Mouse (Mus musculus) T-helper 17 cell (primary cell): ENCODE measurements around the gene Rap1gap2.

ENCODE experiments used
- in situ Hi-C, 2 experiments: fragments of 300-600 bp; cut with MboI, MseI; formaldehyde crosslinking; loops; 1 replicate in 1 of 2; 2 replicates in 1 of 2; pipeline ENCODE4 v1.15.1; 2025; ENCODE audit warnings: high pct_unique_total_duplicates in 2 of 2

The Rap1gap2 gene

DNA sequence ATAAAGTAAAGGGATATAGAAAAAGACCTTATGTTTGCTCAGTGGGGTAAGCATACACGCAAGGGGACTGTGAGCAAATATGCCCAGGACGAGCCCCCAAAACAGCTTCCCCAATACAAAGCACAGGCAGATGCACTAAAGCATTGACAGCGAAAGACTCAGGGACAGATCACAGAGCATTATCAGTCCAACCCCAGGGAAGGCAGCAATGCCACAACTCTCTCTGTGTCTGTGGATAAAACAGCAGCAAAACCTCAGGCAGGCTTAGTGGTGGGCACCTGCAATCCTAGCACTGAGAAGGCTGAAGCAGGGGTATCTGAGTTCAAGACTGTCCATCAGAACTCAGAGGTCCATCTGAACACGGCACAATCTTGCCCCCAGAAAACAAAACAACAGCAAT is 73.4 kb downstream of the Rap1gap2 start:
- in situ Hi-C loops, result loop anchor here (10.0 to 25.0 kb wide), 3 partner anchors 150 to 897 kb away; partner anchors contain the start of gene Serpinf2 (in 1 of the 2)

DNA sequence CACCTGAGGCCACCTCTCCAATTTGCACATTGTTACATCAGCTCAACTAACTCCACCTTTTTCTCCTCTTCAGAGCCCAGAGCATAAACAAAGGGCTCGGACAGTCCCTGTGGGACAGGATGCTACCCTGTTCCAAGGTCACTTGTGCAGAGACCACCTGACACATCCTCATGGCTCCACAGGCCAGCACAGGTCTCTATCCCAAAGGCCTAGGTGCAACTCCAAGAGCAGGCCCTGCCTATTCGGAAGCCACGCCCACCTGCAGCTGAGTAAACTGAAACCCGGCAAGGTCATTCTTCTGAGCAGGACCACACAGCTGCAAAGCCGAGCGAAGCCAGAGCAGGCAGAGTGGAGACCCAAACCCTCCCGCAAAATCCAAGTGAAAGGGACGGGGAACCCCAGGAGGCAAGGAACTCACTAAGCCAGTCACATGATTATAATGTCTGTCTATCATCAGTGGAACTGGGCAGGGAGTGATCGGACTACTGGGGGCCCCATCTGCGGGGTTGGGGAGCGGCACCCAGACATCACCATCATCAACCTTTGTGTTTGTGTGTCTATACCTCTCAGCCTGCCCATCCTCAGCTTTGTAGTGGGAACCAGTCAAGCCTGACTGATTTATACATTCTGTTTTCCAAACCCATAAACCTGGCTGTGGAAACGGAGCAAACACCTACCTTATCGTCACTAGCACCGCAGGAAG is 74.4 kb downstream of the Rap1gap2 start:
- in situ Hi-C loops, result loop anchor here (10.0 to 25.0 kb wide), 3 partner anchors 149 to 899 kb away; partner anchors contain the start of gene Serpinf2 (in 1 of the 2)

DNA sequence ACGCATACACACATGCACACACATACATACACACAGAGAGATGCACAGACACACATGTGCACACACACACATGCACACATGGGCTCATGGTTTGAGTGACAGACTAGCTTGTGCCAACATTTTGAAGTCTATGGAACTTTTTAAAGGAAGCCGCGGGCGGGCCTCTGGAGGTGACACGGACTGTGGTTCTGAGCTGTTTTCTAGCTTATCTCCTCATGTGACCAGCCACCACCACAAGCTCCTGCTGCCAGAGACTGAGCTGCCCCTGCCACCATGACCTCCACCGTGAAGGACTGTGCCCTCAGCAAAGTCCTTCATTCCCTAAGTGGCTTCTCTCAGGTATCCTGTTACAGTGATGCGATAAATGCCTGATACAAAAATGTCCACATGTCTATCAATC is 76.3 kb downstream of the Rap1gap2 start:
- in situ Hi-C loops, result loop anchor here (10.0 to 25.0 kb wide), 3 partner anchors 147 to 900 kb away; partner anchors contain the start of gene Serpinf2 (in 1 of the 2)

DNA sequence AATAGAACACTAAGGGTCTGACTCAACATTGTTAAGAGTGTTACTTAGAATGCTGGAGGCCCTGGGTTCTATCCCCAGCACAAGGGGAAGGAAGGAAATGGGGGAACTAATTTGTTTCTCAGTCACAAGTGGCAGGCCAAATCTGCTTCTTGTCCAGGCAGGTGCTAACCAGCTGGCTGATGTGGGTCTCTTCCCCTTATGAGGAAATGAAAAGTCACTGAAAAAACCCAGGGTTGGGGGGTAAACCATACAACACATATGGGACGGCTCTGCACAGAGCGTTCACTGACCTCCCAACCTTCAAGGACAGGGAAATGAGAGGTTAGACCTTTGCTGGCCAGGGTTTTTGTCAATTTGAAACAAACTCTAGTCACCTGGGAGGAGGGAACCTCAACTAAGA is 77.7 kb downstream of the Rap1gap2 start:
- in situ Hi-C loops, result loop anchor here (10.0 to 25.0 kb wide), 3 partner anchors 146 to 902 kb away; partner anchors contain the start of gene Serpinf2 (in 1 of the 2)

DNA sequence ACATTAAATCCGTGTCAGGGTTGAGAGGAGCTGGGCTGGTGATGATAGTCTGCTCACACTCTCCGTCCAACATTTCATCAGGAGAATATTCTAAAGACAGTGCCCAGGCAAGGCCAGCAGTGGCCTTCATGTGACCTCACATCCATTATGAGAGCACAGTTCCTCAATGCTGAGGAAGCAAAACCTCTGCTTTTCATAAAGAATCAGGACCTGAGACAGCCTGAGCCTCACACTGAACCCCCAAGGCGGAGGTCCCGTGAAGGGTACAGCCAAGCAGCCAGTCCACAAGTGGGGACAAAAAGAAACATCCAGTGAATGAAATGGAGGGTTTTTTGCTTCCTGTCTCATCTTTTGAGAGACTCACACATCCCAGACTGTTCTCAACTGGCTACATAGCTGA is 78.3 kb downstream of the Rap1gap2 start:
- in situ Hi-C loops, result loop anchor here (10.0 to 25.0 kb wide), 3 partner anchors 145 to 902 kb away; partner anchors contain the start of gene Serpinf2 (in 1 of the 2)

DNA sequence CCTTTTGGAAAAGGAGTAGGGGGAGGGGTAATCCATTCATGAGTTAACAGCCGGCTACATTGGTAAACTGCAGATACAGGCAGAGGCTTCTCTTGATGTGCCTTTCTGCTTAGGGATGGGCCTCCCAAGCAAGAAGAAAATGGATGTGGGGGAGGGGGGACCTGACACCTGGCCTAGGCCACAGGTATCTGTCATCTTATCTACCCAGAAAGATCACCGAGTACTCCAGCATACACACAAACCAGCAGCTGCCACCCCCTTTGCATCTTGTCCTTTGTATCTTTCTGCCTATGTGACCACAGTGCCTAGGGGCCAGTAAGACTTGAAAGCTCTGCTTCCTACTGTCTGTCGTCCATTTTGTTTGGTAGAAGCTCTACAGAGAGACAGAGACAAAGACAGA is 79.0 kb downstream of the Rap1gap2 start:
- in situ Hi-C loops, result loop anchor here (10.0 to 25.0 kb wide), 3 partner anchors 144 to 903 kb away; partner anchors contain the start of gene Serpinf2 (in 1 of the 2)

DNA sequence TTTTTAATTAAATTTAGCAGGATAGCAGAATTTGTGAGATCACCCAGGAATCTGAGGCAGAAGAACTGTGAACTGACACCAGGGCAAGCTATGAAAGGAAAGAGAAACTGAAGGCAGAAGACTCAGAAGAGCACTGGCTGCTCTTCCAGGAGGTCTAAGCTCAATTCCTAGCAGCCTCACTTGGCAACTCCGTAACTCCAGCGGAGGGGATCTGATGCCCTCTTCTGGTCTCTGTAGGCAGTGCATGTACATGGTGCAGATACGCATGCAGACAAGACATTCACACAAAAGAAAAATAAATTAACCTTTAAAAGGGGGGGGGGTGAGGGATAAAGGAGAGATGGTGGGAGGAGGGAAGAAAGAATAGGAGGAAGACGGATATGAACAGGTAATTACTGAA is 80.9 kb downstream of the Rap1gap2 start:
- in situ Hi-C loops, result loop anchor here (10.0 to 25.0 kb wide), 3 partner anchors 143 to 905 kb away; partner anchors contain the start of gene Serpinf2 (in 1 of the 2)

DNA sequence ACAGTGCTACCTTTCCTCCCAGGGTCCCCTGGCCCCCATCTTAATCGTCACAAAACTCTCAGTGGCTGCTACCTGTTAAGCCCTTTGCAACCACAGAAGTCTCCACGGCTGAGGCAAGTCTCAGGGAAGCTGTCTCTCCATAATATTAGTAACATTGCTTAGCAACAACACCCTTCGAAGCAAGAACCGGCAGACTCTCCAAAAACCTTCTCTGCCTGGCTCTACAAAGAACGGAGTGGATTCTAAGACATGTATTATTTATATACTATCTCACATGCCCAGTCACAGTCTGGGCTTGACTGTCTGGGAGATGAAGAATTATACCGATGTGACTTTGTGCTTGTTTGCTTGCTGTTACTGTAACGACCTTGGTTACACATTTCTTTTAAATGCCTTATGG is 83.2 kb downstream of the Rap1gap2 start:
- in situ Hi-C loops, result loop anchor here in 1 of 2 experiments (25.0 kb wide), 1 partner anchor 140 kb away; no protein-coding TSS in a partner anchor

DNA sequence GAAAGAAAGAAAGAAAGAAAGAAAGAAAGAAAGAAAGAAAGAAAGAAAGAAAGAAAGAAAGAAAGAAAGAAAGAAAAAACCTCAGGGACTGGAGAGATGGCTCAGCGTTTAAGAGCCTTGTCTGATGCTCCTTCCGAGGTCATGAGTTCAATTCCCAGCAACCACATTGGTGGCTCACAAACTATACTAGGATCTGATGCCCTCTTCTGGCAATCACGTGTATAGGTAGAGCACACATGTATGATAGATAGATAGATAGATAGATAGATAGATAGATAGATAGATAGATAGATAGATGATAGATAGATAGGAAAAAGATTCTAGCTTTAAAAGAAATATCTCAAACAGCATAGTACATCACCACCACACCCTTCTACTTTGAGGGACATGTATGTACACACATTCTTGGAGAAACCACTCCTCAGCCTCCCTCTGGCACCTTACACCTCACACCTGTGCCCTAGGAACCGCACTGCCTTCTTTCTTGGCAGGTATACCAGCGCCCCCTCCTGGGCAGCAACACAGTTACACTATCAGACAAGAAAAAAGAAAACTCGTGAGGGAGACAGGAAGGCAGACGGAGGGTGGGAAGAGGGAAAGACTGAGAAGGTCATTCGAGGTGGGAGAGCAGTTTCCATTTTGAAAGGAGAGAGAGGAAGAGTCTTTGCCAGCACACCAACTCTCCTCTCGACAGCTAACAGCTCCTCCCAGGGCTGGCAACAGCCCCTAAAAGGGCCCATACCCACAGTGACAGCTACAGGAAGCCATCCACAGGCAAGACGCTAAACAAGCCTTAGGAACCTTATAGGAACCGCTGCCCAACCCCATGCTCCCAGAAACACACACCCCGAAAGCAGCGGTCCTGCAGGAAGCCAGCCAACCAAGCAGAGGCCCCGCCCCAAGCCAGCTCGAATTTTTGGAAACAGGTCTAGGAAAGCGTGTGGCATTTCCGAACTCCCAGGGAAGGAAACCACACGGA is 84.2 kb downstream of the Rap1gap2 start:
- in situ Hi-C loops, result loop anchor here in 1 of 2 experiments (25.0 kb wide), 1 partner anchor 139 kb away; no protein-coding TSS in a partner anchor

DNA sequence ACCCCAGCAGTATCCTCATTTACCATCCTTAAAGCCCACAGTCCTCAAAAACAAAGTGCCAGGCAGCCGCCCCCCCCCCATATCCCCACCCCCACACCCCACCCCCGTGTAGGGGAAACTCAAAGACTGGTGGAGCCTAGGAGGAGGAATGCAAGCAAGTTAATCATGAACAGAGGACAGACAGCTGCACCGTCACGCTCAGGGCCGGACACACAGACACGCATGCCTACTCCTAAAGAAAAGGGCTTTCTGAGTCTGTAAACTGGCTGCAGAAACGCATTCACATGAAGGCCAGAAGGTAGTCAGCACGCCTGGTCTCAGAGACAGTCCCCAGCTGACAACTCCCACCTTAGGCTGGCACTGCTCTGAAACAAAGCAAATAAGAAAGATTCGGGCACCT is 85.1 kb downstream of the Rap1gap2 start:
- in situ Hi-C loops, result loop anchor here in 1 of 2 experiments (25.0 kb wide), 1 partner anchor 138 kb away; no protein-coding TSS in a partner anchor

DNA sequence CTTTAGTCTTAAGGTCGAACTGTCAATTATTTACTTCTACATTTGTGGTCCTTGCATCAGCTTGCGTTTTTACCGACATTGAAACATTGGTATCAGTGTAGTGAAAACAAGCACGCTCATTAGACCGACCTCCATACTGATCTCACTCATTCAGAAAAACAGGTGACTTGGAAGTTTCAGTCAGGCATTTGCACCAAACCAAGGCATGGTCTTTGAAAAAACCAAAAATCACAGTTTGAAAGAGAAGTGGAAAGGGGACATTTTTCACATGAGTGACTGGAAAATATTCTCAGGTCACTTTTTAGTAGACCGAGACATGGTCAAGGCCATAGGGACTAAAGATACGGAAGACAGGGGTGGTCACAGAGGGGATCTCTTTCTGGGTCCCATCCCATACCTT is 85.5 kb downstream of the Rap1gap2 start:
- in situ Hi-C loops, result loop anchor here in 1 of 2 experiments (25.0 kb wide), 1 partner anchor 138 kb away; no protein-coding TSS in a partner anchor

DNA sequence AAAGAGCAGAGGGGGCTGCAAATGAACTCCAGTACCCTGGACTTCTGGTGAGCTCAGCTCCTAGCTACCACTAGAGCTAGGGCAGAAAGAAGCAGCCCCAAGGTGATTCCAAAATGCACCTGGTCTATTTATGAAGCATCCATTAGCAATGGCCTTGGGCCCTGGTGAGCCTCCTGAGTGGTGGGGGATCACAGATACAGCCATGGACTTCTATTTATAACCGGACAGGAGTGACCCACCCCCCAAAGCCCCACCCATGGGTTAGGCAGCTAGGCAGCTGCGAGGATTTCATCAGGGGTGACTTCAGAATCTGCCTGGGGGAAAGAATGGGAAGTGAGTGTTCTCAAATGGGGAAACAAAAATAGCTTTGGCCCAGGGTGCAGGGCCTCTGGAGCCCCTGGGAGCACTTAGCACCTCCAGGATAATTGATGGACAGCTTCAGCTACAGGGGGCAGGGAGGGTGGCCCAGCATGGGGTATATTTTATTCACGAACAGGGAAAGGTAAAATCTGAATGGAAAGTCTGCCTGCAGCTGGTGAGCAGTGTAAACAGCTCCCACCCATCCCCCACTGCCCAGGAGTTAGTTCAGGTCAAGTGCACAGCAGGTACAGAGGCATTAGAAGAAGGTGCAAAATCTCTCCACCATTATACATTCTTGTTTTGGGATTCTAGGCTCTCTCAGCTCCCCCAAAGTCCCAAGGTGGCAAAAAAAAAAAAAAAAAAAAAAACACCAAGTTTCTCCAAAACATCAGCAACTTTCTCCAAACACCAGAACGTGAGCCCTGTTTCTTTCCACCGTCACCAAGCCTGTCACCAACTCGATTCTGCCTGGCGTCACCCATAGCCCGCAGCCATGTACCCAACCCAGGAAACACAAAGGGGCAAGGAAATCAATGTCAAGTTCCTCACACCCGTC is 86.4 kb downstream of the Rap1gap2 start:
- in situ Hi-C loops, result no loop called here

DNA sequence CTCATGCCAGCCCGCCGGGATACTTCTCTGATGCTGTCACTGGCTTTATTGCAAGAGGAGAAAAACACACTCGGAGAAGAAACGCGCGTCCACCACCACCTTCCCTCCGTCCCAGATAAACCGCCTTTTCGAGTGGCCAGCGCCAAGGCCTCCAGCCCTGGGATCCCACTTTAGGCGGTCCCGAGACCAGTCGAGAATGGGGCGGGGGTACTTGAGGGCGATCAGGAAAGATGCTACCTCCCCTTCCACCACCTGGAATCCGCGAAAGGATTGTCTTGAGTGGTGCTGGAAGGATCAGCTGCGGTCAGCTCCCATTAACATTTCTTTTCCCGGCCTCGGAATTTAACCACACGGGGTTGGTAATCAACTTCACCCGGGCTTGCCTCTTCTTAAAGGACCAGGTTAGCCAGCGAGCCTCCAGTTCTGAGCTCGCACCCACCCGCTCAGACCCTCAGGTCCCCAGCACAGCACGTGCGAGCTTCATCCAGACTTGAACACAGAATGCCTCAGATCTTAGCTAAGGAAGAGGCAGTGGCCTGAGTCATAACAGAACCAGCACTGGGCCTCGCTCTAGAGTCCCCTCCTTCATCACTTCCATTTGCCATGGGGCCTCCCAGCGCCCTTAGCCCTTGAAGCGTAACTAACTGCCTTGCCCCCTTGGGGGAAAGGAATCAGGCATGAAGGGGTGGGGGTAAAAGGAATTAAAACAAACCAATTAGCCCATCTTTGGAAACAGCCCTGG is 87.3 kb downstream of the Rap1gap2 start:
- in situ Hi-C loops, result no loop called here

DNA sequence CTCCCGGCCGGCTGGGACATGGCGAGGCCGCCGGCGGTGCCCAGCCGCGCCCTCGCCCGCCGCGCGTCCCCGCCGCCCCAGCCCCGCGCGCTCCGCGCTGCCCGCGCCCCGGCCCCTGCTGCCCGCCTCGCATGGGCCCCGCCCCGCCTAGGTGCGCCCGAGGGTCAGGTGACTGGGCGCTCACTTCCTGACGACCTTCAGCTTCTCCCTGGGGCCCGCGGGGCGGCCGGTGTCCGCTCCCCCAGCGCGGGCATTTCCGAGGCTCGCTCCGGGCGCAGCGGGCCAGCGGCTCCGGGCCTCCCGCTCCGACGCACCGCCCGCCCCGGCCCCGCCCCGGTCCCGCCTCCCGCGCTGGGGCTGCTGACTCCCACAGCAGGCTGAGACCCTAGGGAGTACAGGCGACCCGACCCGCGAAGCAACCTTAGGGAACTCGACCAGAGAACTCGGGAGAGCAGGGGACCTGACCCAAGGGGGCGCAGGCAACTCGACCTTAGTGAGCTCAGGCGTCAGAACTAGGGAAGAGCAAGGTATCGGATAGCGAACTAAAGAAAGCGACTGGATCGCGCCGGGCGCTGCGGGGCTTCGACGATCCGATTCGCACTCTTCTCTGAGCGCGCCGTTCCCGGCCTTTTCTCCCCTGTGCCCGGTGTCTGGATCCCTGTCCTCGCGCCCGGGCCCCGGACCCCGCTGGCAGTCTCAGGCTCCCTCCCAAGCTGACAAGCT is 88.1 kb downstream of the Rap1gap2 start:
- in situ Hi-C loops, result no loop called here

DNA sequence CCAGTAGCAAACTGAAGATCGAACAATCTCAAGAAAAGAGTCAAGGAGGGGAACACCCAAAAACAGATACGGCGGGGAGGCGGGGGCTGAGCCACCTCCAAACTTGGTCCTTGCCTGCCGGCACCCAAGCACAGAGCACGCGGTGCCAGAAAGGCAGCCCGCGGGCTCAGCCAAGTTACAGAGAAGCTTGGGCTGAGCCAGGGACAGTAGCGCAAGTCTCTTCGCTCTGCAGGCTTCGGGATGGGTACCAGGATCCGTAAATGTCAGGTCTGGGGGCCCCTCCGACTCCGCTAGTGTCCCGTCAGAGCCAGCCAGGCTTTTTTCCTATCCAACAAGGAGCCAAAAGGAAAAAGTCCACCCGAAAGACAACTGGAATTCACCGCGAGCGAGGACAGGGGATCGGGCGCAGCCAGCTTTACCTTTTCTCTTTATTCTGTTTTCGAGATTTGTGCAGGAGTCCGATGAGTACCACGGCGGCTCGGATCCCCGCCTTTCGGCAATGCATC is 88.7 kb downstream of the Rap1gap2 start:
- in situ Hi-C loops, result no loop called here

DNA sequence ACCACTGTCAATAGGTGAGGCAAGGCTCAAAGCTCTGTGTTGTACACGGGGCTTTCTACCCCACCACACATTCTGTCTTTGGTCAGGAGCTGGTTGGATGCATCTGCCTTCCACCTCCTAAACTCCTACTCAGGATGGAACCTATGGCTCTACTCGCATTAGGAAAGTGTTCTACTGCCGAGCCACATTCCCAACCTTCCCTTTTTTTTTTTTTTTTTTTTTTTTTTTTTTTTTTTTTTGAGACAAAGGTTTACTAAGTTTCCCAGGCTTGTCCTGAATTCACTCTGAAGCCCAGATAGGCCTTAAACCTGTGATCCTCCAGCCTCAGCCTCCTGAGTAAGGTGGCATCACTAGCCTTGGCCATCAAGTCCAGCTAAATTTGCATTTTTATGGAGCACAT is 90.5 kb downstream of the Rap1gap2 start:
- in situ Hi-C loops, result no loop called here

DNA sequence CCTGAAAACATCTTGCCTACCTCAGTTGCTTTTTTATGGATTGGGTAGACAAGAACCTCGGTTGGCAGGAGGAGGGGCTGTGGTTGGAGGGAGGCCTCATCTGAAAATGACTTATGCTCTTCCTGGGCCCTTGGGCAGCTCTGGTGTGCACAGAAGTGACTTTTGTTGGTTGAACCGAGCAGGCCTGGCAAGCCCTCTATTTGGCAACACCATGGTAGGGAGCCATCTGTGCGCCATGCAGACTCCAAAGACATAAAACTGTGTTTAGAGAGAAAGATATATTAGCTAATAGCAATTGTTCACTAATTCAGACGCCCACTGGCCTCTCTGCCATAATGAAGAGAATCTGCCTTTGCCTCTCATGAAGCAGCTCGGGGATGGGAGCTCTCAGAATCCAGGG is 94.6 kb downstream of the Rap1gap2 start:
- in situ Hi-C loops, result no loop called here

DNA sequence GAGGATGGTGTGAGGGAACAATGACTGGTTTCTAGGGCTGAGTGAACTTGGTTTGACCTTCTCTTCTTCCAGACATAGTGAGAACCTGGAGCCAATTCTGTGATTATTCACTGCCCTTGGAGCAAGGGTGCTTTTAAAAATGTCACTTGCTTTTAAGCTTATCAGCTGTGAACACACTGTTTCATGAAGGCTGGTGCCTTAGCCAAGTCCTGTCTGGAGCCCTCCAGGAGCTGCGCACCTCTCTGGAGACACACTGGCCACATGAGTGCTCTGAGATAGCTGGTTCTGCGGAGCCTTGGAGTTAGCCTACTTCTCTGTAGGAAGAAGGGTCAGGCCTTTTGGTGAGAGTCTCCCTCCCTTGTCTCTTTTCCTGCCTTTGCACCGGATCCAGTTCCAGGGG is 95.7 kb downstream of the Rap1gap2 start:
- in situ Hi-C loops, result no loop called here

DNA sequence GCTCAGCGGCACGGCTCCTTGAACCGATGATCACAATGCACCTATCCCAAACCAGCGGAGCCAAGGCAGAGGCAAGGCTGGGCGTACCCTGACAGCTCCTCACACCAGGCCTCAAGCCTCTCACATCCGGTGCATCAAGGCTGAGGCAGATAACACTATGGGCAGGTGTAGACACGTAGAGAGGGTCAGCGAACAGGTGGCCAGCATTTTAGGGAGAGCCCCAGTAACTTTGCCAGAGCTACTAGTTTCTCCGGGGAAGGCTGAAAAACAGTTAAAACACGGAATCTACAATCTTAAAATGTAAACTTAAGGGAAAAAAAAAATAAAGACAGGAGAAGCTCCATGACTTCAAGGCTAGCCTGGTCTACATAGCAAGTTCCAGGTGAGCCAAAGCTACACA is 98.1 kb downstream of the Rap1gap2 start:
- in situ Hi-C loops, result no loop called here
